Mouse (Mus musculus): ENCODE data around the gene Nos3.

- TF ChIP-seq EP300 (IDR thresholded peaks at IDR 0.05; ENCODE audit: low read depth) (no peak), CTCF (IDR thresholded peaks at IDR 0.05; ENCODE audit: low read depth) (no peak)
Observed at GRCm38 (mm10) chr5:24392724-24393123, 28.1 kb downstream of the Nos3 start.
